Mouse (Mus musculus): Measurements from ENCODE around the gene Wwox.

GRCm38 (mm10) chr8:114529581-114529980, 90.1 kb downstream of the Wwox start:
- no peak for TF ChIP-seq EP300 (IDR thresholded peaks at IDR 0.05; ENCODE audit: low read length)
- no peak for TF ChIP-seq POLR2A (IDR thresholded peaks at IDR 0.05; ENCODE audit: low read depth, low read length)
- TF ChIP-seq CTCF (conservative IDR thresholded peaks at IDR 0.05 in 1 of 2, IDR thresholded peaks at IDR 0.05 in 1 of 2; ENCODE audit: low read depth in 2 of 2, low read length in 2 of 2): no peak
- no peak for TF ChIP-seq RAD21 (IDR thresholded peaks at IDR 0.05; ENCODE audit: low read depth, low read length)
- TF ChIP-seq MXI1 (IDR thresholded peaks at IDR 0.05; ENCODE audit: low read depth, low read length): no peak
- TF ChIP-seq RCOR1 (conservative IDR thresholded peaks at IDR 0.05; ENCODE audit: low read depth, low read length): no peak
